Mouse (Mus musculus): Measurements from ENCODE around the gene Srsf12. TPM values are rescaled to one million over a fixed set of nuclear protein-coding genes. Genes with fewer than 3 reads are reported as not detected.

The Srsf12 gene
- polyA plus RNA-seq, 1 experiment from 2014 or later: 3.6 TPM

DNA sequence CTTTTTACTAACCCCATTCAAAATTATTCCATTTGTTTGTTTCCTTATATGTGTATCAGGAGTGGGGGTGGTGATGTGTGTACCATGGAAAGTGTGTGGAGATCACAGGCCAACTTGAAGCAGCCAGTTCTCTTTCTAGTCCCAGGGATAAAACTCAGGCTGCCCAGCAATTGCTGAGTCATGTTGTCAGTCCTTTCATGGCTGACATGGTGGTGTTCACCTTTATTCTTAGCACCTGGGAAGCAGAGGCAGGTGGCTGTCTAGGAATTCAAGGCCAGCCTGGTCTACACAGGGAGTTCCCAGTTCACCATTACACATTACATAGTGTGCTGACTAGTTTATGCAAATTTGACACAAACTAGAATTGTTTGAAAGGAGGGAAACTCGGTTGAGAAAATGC is 54.1 kb downstream of the Srsf12 start:
- TF ChIP-seq CTCF (IDR thresholded peaks at IDR 0.05; ENCODE audit: low read depth): no peak
- Histone ChIP-seq H3K9me3 (ENCODE audit: low read depth, low read length) (no peaks in the 10 kb centered on the region), H3K4me2 (no peak overlapping the region), H3K4me3 (ENCODE audit: low read depth, low read length) (no peak overlapping the region), H3K27ac (ENCODE audit: low read depth) (no peak overlapping the region), H3K36me3 (ENCODE audit: insufficient read depth) (no peaks in the 10 kb centered on the region), H3K4me1 (ENCODE audit: insufficient read depth) (no peaks in the 10 kb centered on the region), H3K27me3 (ENCODE audit: insufficient read depth, low read length) (no peaks in the 10 kb centered on the region), H3K9ac (no peak overlapping the region)
- no peak for DNase-seq
- 83% methylated on average over 1 of the region's 1 CpGs for WGBS
- no peak for ATAC-seq (ENCODE audit: insufficient read depth)

DNA sequence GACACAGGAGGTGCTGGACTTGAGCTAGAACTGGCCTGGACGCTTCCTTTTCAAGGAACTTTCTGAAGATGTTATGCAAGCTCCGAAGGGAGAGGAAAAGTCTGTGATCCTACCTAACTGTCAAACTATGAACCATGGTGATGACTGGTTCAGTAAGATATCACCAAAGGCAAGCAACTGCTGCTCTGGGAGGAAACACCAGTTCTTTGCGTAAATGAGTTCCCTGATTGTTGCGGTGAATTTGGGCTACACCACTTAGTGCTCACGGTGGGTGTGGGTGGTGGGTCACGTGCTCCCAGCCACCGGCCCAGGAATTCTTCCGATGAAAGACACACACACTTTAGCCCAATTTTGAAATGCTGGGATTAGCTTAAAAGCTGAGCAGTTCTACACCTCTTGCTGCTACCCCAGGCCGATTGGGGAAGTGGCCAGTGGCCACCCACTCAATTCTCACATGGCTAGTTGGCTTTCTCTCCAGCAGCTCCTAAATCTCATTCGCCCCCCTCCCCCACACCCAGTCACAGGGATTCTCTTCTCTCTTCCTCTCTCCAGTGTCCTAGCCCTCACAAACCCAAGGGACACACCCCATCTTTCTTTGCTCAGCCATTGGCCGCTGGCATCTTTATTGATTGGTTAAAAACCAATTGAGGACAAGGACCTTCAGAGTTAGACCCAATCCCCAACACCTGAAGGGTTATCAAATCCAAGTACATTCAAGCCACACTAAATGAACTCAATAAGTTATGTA is 56.4 kb downstream of the Srsf12 start:
- ATAC-seq (ENCODE audit: insufficient read depth): no peak
- 80% methylated on average over 11 of the region's 11 CpGs for WGBS
- Histone ChIP-seq H3K27me3 (ENCODE audit: insufficient read depth, low read length) (no peaks in the 10 kb centered on the region), H3K9me3 (ENCODE audit: low read depth, low read length) (no peaks in the 10 kb centered on the region), H3K4me2 (no peak overlapping the region), H3K36me3 (ENCODE audit: insufficient read depth) (no peaks in the 10 kb centered on the region), H3K4me1 (ENCODE audit: insufficient read depth) (no peaks in the 10 kb centered on the region), H3K4me3 (ENCODE audit: low read depth, low read length) (no peak overlapping the region), H3K9ac (no peak overlapping the region), H3K27ac (ENCODE audit: low read depth) (no peak overlapping the region)
- no peak for DNase-seq
- TF ChIP-seq CTCF (IDR thresholded peaks at IDR 0.05; ENCODE audit: low read depth): no peak

DNA sequence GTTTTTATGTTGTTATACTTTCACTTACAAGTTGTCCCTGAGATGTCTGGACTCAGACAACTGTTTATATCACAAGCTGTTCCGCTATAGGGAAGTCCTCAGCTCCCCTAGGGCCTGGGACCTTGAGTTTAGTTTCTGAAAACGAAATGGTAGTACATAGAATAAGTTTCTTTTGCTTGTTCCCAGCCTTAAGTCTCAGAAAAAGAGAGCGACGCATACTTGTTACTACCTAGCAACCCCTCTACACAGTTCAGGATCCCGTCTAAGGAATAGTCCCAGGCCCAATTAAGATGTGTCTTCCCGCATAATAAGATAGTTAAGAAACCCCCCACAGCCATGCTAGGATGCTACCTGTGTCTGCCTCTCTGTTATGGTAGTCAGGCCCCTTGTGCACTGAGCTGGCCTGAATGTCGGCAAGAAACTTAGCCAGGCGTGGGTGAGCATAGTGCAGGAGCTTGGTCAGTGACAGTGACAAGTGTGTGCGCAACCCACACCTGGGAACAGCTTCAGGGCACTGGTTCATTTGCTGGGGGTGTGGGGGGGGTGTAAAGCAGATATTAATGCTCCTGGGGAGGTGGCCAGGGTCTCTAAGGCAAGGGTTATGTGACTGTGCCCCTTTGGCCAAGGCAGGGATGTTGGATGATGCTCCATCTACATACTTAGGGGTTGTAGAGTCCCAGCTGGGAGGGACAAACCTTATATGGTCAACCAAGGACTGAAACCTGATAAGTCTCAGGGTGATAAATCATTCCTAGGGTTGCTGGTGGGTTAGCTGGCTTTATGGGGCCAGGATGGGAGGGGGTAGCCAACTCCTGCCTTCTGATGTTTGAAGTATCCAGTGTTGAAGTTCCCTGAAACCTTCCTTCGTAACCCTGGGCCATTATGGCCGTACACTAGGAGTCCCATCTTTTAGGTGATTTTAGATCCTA is 61.9 kb downstream of the Srsf12 start:
- Histone ChIP-seq H3K9ac (no peak overlapping the region), H3K9me3 (ENCODE audit: low read depth, low read length) (no peaks in the 10 kb centered on the region), H3K36me3 (ENCODE audit: insufficient read depth) (no peaks in the 10 kb centered on the region), H3K27me3 (ENCODE audit: insufficient read depth, low read length) (no peaks in the 10 kb centered on the region), H3K4me1 (ENCODE audit: insufficient read depth) (no peaks in the 10 kb centered on the region), H3K4me3 (ENCODE audit: low read depth, low read length) (no peak overlapping the region), H3K27ac (ENCODE audit: low read depth) (no peak overlapping the region), H3K4me2 (no peak overlapping the region)
- no peak for ATAC-seq (ENCODE audit: insufficient read depth)
- no peak for TF ChIP-seq CTCF (IDR thresholded peaks at IDR 0.05; ENCODE audit: low read depth)
- DNase-seq: no peak
- 72% methylated on average over 11 of the region's 11 CpGs for WGBS

DNA sequence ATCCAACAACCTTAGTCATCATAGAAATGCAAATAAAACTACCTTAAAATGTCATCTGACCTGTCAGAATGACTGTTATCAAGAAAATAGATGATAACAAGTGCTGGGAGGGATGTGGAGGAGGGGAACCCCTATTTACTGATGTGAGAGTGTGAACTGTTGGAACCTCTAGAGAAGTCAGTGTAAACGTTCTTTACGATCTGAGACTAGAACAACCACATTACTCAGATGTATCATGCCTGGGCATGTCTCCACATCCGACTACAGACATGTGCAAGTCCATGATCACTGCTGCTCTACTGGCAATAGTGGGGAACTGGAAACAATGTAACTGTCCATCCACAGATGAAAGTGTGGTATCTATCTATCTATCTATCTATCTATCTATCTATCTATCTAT is 64.6 kb downstream of the Srsf12 start:
- WGBS: 31% methylated on average over 3 of the region's 3 CpGs
- no peak for TF ChIP-seq CTCF (IDR thresholded peaks at IDR 0.05; ENCODE audit: low read depth)
- no peak overlapping the region for H3K4me2 ChIP-seq
- H3K9me3 ChIP-seq (ENCODE audit: low read depth, low read length): no peaks in the 10 kb centered on the region
- H3K27me3 ChIP-seq (ENCODE audit: insufficient read depth, low read length): no peaks in the 10 kb centered on the region
- no peak overlapping the region for H3K9ac ChIP-seq
- H3K27ac ChIP-seq (ENCODE audit: low read depth): no peak overlapping the region
- H3K36me3 ChIP-seq (ENCODE audit: insufficient read depth): no peaks in the 10 kb centered on the region
- no peak overlapping the region for H3K4me3 ChIP-seq (ENCODE audit: low read depth, low read length)
- H3K4me1 ChIP-seq (ENCODE audit: insufficient read depth): no peaks in the 10 kb centered on the region
- ATAC-seq (ENCODE audit: insufficient read depth) (no peak), DNase-seq (no peak)

DNA sequence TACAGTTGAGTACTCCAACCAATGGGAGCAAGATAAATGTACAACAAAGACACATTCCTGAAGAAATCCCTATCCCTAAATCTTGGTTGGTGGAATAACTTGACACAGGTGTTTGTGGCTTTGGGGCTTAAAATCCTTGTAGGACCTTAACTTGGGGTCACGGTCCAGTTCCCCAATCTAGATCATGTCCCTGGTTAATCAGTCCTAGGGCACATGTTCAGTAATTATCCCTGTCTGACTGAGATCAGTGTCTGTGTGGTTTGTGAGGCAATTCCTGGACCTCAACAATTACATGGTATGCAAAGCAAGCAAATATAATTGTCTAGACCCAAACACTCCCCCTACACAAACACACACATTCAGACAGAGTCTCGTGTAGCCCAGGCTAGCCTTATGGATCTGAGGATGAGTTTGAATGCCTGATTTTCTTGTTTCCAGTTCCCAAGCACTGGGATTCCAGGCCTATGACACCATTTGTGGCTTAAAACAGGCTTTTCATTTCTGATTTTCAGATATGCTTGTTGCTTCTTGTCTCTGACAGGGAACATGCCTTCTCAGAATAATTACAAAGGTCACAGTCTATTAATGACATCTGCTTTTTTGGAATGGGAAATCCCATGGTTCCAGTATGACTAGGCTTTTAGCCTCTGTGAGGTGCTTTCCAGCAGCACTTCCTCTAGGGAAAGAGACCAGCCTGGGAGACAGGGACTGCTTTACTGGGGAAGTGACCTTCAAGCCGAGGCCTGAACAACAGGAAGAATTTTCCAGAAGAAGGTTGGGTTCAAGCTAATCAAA is 73.3 kb downstream of the Srsf12 start:
- ATAC-seq (ENCODE audit: insufficient read depth): no peak
- H3K36me3 ChIP-seq (ENCODE audit: insufficient read depth): no peaks in the 10 kb centered on the region
- no peak for DNase-seq
- TF ChIP-seq CTCF (IDR thresholded peaks at IDR 0.05; ENCODE audit: low read depth): no peak
- H3K9ac ChIP-seq: no peak overlapping the region
- no peak overlapping the region for H3K4me2 ChIP-seq
- H3K27ac ChIP-seq (ENCODE audit: low read depth): no peak overlapping the region
- H3K27me3 ChIP-seq (ENCODE audit: insufficient read depth, low read length): no peaks in the 10 kb centered on the region
- H3K9me3 ChIP-seq (ENCODE audit: low read depth, low read length): no peaks in the 10 kb centered on the region
- H3K4me1 ChIP-seq (ENCODE audit: insufficient read depth): no peaks in the 10 kb centered on the region
- 76% methylated on average over 3 of the region's 3 CpGs for WGBS
- H3K4me3 ChIP-seq (ENCODE audit: low read depth, low read length): no peak overlapping the region

Other genes starting within 250 kb of the Srsf12 start
- gene Rragd, start 226.0 kb upstream of the Srsf12 start, polyA plus RNA-seq (2014; fragmentation: Nextera tagmentation; extraction: Ambion mirVana): 1.8 and 2.7 TPM in 2 replicates
- gene Ube2j1, start 177.6 kb upstream of the Srsf12 start, polyA plus RNA-seq (2014; fragmentation: Nextera tagmentation; extraction: Ambion mirVana): 50.7 and 57.4 TPM in 2 replicates
- gene Gabrr2, start 146.0 kb upstream of the Srsf12 start, polyA plus RNA-seq (2014; fragmentation: Nextera tagmentation; extraction: Ambion mirVana): 0.14 and 0.28 TPM in 2 replicates
- gene Gabrr1, start 76.5 kb upstream of the Srsf12 start, polyA plus RNA-seq (2014; fragmentation: Nextera tagmentation; extraction: Ambion mirVana): not detected in 2 replicates
- gene Pm20d2, start 19.3 kb upstream of the Srsf12 start, polyA plus RNA-seq (2014; fragmentation: Nextera tagmentation; extraction: Ambion mirVana): 0.70 and 0.99 TPM in 2 replicates
- 123 and 127 TPM in 2 replicates for gene Pnrc1, start 81.2 kb downstream of the Srsf12 start, polyA plus RNA-seq (2014; fragmentation: Nextera tagmentation; extraction: Ambion mirVana)
- 23.9 and 27.4 TPM in 2 replicates for gene Rngtt, start 101.3 kb downstream of the Srsf12 start, polyA plus RNA-seq (2014; fragmentation: Nextera tagmentation; extraction: Ambion mirVana)